Mouse (Mus musculus): ENCODE measurements at regions not wholly inside any gene's neighbourhood (a gene's known extent, or its start where the extent isn't known, plus 50 kb on each side); places are given as distances from the start of the nearest gene placed in this dataset.
"Not testable (repeated sequence)": the region's sequence is repeated elsewhere in the genome, so short reads cannot be mapped to it uniquely, and the experiment has no call there.

DNA sequence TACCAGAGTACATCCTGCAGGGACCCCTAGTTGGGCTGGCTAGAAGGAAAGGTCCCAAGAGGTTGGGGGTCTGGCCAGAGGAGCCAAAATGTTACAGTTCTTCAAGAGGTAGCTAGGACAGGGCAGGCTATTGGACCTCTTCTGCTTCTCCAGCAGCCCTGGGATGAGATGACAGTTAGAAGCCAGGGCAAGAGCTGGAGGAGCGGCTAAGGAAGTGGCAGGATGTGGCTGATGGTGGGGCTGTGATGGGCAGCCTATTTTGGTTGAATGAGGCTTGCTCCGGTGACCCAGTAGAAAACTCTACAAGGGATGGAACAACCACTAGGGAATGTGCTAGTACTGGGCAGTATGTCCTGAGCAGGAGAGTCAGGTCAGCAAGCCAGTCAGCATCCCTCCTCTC, 82.8 kb downstream of the Ddx11 start:
- no peak for DNase-seq

GRCm38 (mm10) chr17:66207653-66208497, 84.6 kb downstream of the Ddx11 start:
- not testable (repeated sequence) for DNase-seq

GRCm38 (mm10) chr17:66208803-66209515, 85.6 kb downstream of the Ddx11 start:
- not testable (repeated sequence) for DNase-seq

DNA sequence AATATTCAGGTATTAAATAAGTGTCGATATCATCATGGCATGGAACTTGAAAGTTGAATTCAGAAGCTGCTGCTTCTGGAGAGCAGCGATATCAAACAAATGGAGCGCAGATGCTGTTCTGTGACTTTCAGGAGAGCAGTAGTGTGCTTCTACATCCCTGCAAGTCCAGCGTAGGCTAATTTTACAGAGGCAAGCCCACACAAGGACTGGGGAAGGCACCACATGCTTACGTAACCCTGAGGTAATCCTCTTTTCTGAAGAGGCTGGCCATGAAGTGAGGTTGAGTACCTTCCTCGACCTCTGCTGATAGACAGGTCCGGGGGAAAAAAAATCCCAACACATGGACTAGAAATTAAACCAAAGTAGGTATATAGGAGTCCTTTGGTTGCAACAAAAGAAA, 88.2 kb downstream of the Ddx11 start:
- DNase-seq = no peak

DNA sequence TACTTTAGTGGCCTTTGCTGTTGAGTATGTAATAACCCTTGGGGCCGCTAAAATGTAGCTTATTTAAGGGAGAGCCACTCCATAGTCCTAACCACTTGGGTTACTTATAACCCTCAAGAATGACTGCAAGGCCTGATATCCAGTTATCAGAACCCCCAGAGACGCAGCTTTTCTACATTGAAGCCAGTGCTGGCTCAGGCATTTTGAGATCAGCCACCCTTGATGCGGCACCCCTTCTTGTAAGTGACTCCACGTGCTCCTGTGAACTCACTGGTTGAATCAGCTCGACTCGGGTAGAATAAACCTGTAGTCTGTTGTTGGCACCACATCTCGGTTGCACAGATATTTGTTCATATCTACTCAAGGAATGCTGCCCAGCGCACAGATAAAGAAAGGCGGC, 89.3 kb downstream of the Ddx11 start:
- no peak for DNase-seq

GRCm38 (mm10) chr17:66218321-66218720, 95.0 kb downstream of the Ddx11 start:
- no peak for DNase-seq

GRCm38 (mm10) chr17:66219669-66220435, 96.5 kb downstream of the Ddx11 start:
- no peak for DNase-seq

- peak; percentile 72 for DNase-seq
These were observed 97.9 kb downstream of the Ddx11 start for GRCm38 (mm10) chr17:66221256-66221655.

DNA sequence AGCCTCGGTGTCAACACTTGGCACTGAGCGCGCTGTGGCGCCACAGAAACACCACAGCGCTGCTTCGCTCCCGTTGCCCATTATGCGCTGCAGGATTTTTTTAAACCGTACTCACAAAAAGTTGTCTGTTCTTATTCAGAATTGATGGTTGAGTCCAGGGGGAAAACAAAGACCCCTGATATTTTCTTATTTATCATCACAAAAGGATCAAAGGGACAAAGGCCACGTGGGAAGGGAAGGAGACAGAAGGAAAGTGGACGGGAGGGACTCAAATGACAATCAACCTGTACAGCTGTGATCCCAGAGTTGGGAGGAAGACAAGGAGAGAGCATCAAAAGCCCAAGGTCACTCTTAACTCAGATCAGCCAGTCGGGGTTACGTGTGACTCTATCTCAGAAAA, 100.4 kb downstream of the Ddx11 start:
- no peak for DNase-seq

GRCm38 (mm10) chr17:66224241-66224640, 100.9 kb downstream of the Ddx11 start:
- DNase-seq = no peak

GRCm38 (mm10) chr17:66232391-66232790, 109.1 kb downstream of the Ddx11 start:
- DNase-seq = no peak

GRCm38 (mm10) chr17:66232891-66233421, 109.6 kb downstream of the Ddx11 start:
- DNase-seq = no peak

GRCm38 (mm10) chr17:66233451-66233951, 110.2 kb downstream of the Ddx11 start:
- DNase-seq = no peak

GRCm38 (mm10) chr17:66234432-66234831, 111.1 kb downstream of the Ddx11 start:
- DNase-seq = no peak

DNA sequence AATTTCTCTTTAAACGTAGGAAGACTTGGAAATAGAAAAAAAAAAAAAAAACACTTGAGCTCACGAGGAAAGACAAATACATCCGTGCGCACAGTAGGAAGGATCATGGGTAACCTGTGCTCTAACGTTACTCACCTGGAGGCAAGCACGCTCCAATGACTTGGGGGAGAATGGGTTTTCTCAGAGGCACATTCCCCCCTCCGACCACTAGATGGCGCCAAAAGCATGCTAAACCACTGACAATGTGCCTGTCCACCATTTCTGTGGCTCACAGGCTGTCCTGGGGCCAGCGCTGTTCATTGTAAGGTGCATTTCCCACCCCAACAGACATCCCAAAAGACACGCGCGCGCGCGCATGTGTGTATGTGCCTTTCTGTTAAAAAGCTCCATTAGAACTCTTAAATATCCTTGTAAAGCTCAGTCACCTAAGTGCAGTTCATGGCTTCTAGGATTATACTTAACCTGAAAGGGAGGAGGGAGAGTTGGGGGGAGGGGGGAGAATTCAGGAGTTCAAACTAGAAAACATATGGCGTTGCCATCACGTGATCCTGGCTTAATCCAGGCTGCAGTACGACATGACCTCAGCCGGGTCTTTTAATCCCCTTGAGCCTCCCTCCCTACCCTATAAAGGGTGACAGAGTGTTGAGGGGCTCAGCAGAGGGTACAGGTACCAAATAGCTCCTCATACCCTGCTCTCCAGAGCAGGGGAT, 111.9 kb downstream of the Ddx11 start:
- peak; percentile 84 for DNase-seq

DNA sequence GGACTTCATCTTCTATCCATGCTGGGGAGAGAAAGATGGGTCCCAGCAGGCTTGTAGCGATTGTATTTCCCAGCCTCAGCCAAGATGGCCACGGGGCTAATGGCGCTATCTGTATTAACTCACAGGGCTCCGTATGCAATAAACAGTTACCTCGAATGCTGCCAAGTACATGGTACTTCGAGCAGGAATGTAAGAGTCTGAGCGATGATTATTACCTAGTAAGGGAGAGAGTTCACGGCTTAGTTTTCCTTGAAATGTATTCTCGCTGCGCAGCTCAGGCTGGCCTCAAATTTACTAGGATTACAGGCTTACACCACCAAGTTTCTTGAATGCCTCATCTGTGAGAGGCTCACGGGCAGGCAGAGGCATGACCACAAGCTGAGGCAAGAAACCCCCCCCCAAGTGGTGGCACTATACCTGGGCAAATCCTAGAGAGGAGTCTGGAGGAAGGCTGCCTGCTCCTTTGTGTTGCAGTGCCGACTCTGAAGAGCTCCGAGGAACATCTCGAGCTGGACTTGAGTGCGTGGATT, 112.6 kb downstream of the Ddx11 start:
- no peak for DNase-seq

GRCm38 (mm10) chr17:66241868-66242622, 118.7 kb downstream of the Ddx11 start:
- no peak for DNase-seq

DNA sequence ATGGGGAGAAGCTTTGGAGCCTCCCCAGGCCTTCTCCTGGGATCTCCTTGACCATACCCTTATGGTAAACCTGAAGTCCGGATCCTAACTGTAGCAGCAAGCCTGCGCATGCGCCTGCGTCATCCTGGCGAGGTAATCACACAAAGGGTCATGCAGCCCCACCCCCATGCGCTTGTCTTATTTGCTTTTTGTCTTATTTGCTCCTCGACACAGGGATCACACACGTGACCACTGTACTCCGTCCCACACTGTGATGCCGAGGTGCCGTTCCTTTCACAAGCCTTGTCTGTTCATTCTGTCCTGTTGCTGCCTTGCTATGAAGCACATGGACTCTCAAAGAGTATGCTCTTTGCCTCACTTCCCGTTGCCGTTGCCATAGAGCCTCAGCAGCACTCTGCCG, 120.9 kb downstream of the Ddx11 start:
- DNase-seq = no peak

- no peak for DNase-seq
These were observed 122.8 kb downstream of the Ddx11 start for GRCm38 (mm10) chr17:66246031-66246534.

GRCm38 (mm10) chr17:66251495-66251894, 128.2 kb downstream of the Ddx11 start:
- no peak for DNase-seq

GRCm38 (mm10) chr17:66252926-66253325, 129.6 kb downstream of the Ddx11 start:
- no peak for DNase-seq

Measured in thymus, postnatal 4 days (tissue).